Mouse (Mus musculus): ENCODE results near the gene Bcar1. TPM values are rescaled to one million over a fixed set of nuclear protein-coding genes. Genes with fewer than 3 reads are reported as not detected.
A peak's percentile ranks its signal among the peaks of the same experiment; 100 is the strongest.

Bcar1 gene
- polyA plus RNA-seq, 1 experiment from 2014 or later, result 50.2 TPM

GRCm38 (mm10) chr8:111736321-111736720, 7.3 kb downstream of the Bcar1 start:
- Histone ChIP-seq H3K36me3 (ENCODE audit: control insufficient read depth, insufficient read depth, low read length) (0 out of 2 replicates have a peak, but pooled peaks cover 3% of the 10 kb centered on the region), H3K4me2 (ENCODE audit: low read length) (no peak overlapping the region), H3K9ac (ENCODE audit: low read length) (no peak overlapping the region), H3K9me3 (ENCODE audit: control insufficient read depth, low read length) (no peaks in the 10 kb centered on the region), H3K4me1 (replicated peaks; ENCODE audit: control insufficient read depth, insufficient read depth, low read length) (peaks cover 74% of the 10 kb centered on the region), H3K4me3 (ENCODE audit: low read depth, low read length) (no peak overlapping the region), H3K27ac (ENCODE audit: low read depth) (peak overlapping the region; percentile 7; the same call in 1 of the 2 replicates), H3K27me3 (replicated peaks; ENCODE audit: control insufficient read depth, insufficient read depth, low read length) (no peaks in the 10 kb centered on the region)
- DNase-seq (ENCODE audit: low spot score) (no peak), ATAC-seq (replicated peaks; ENCODE audit: low FRiP score, low TSS enrichment, low read depth) (no peak)
- WGBS, result 32% methylated on average over 7 of the region's 7 CpGs

DNA sequence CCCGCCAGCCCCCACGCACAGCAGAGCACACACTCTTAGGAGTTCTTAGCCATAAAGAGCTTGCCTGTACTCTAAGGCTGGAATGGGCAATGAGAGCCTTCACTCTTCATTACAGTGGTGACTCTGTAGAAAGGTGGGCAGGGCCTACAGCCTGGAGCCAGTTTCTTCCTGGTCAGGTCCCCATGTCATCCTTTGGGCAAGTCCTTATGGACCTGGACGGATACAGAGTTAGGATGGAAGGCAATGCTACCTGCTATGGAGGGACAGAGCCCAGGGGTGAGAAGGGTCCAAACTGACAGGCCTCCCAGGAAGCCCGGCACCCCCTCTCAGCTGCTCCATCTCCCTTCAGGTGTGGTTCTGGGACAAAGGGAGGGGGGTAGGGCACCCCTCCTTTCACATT, 7.8 kb downstream of the Bcar1 start:
- Histone ChIP-seq H3K27ac (ENCODE audit: low read depth) (peak overlapping the region; percentile 86; the same call in 1 of the 2 replicates), H3K9me3 (ENCODE audit: control insufficient read depth, low read length) (no peaks in the 10 kb centered on the region), H3K27me3 (replicated peaks; ENCODE audit: control insufficient read depth, insufficient read depth, low read length) (no peaks in the 10 kb centered on the region), H3K4me3 (ENCODE audit: low read depth, low read length) (no peak overlapping the region), H3K9ac (ENCODE audit: low read length) (no peak overlapping the region), H3K36me3 (ENCODE audit: control insufficient read depth, insufficient read depth, low read length) (0 out of 2 replicates have a peak, but pooled peaks cover 3% of the 10 kb centered on the region), H3K4me2 (ENCODE audit: low read length) (no peak overlapping the region; the same call in 1 of the 2 replicates), H3K4me1 (replicated peaks; ENCODE audit: control insufficient read depth, insufficient read depth, low read length) (peaks cover 75% of the 10 kb centered on the region)
- WGBS, result 70% methylated on average over 4 of the region's 4 CpGs
- no peak for DNase-seq (ENCODE audit: low spot score)
- ATAC-seq (replicated peaks; ENCODE audit: low FRiP score, low TSS enrichment, low read depth), result no peak

DNA sequence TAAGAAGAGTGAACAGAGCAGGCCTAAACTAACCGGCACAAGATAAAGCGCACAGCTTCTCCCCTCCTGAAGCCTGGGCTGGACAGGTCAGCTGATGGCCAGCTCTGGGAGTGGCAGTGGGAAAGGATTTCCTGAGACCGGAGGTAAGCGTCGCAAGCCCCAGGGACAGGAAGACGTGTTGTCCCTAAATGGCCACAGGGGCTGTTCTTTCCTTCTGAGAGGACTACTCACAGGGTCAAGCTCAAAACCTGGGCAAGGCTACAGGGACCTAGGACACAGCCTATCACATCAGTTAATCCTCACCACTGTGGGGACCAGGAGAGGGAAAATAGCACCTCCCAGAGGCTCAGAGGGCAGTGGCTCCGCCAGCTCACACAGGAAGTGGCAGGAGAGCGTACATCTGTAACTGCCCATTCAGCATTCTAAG, 8.3 kb downstream of the Bcar1 start:
- Histone ChIP-seq H3K36me3 (ENCODE audit: control insufficient read depth, insufficient read depth, low read length) (0 out of 2 replicates have a peak, but pooled peaks cover 3% of the 10 kb centered on the region), H3K4me2 (ENCODE audit: low read length) (no peak overlapping the region; the same call in 1 of the 2 replicates), H3K9me3 (ENCODE audit: control insufficient read depth, low read length) (no peaks in the 10 kb centered on the region), H3K27ac (ENCODE audit: low read depth) (0 out of 2 replicates have a peak overlapping the region, but pooled peaks have one; percentile 86), H3K27me3 (replicated peaks; ENCODE audit: control insufficient read depth, insufficient read depth, low read length) (no peaks in the 10 kb centered on the region), H3K9ac (ENCODE audit: low read length) (no peak overlapping the region), H3K4me1 (replicated peaks; ENCODE audit: control insufficient read depth, insufficient read depth, low read length) (peaks cover 75% of the 10 kb centered on the region), H3K4me3 (ENCODE audit: low read depth, low read length) (no peak overlapping the region)
- WGBS, result 50% methylated on average over 8 of the region's 8 CpGs
- DNase-seq (ENCODE audit: low spot score) (no peak), ATAC-seq (replicated peaks; ENCODE audit: low FRiP score, low TSS enrichment, low read depth) (no peak)

GRCm38 (mm10) chr8:111734244-111734960, 9.2 kb downstream of the Bcar1 start:
- no peak overlapping the region; the same call in 1 of the 2 replicates for H3K9ac ChIP-seq (ENCODE audit: low read length)
- WGBS, result 44% methylated on average over 6 of the region's 6 CpGs
- no peaks in the 10 kb centered on the region for H3K27me3 ChIP-seq (replicated peaks; ENCODE audit: control insufficient read depth, insufficient read depth, low read length)
- H3K4me1 ChIP-seq (replicated peaks; ENCODE audit: control insufficient read depth, insufficient read depth, low read length), result peaks cover 74% of the 10 kb centered on the region
- H3K4me3 ChIP-seq (ENCODE audit: low read depth, low read length), result no peak overlapping the region
- DNase-seq (ENCODE audit: low spot score) (no peak), ATAC-seq (replicated peaks; ENCODE audit: low FRiP score, low TSS enrichment, low read depth) (no peak)
- peak overlapping the region; percentile 22 for H3K4me2 ChIP-seq (ENCODE audit: low read length)
- H3K27ac ChIP-seq (ENCODE audit: low read depth), result peak overlapping the region; percentile 86; the same call in 1 of the 2 replicates
- no peaks in the 10 kb centered on the region for H3K9me3 ChIP-seq (ENCODE audit: control insufficient read depth, low read length)
- 0 out of 2 replicates have a peak, but pooled peaks cover 3% of the 10 kb centered on the region for H3K36me3 ChIP-seq (ENCODE audit: control insufficient read depth, insufficient read depth, low read length)

DNA sequence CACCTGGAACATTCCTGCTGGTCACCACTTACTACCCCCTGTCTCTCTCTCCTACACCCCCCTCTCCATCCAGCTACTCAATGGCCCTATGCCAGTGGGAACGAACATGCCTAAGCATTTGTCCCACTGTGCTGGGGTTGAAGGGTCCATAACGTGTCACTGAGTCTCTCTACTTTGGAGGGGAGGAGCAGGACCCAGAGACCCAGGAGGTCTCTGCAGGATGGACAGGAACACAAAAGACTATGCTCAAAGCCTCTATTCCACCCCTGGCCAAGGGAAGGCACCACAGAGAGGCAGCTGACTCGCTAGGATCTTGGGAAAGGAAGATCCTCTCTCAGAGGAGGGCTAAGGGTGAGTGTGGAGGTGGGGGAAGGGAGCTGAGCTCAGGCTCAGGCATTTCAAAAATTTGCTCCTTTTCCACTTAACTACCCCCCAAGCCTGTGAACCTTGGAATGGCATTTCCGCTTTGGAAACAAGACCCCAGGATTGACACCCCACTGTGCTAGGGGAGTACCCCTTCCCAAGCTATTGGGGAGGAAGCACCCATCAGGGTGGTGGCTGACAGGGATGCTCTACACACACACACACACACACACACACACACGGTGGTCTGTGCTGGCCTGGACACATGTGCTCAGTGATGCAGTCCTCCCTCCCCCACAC, 9.9 kb downstream of the Bcar1 start:
- Histone ChIP-seq H3K4me2 (ENCODE audit: low read length) (peak overlapping the region; percentile 22), H3K4me3 (ENCODE audit: low read depth, low read length) (no peak overlapping the region), H3K27ac (ENCODE audit: low read depth) (peak overlapping the region; percentile 86), H3K27me3 (replicated peaks; ENCODE audit: control insufficient read depth, insufficient read depth, low read length) (no peaks in the 10 kb centered on the region), H3K9ac (ENCODE audit: low read length) (peak overlapping the region; percentile 16; the same call in 1 of the 2 replicates), H3K9me3 (ENCODE audit: control insufficient read depth, low read length) (no peaks in the 10 kb centered on the region), H3K36me3 (ENCODE audit: control insufficient read depth, insufficient read depth, low read length) (0 out of 2 replicates have a peak, but pooled peaks cover 3% of the 10 kb centered on the region), H3K4me1 (replicated peaks; ENCODE audit: control insufficient read depth, insufficient read depth, low read length) (peaks cover 69% of the 10 kb centered on the region)
- WGBS, result 12% methylated on average over 5 of the region's 5 CpGs
- DNase-seq (ENCODE audit: low spot score) (no peak), ATAC-seq (replicated peaks; ENCODE audit: low FRiP score, low TSS enrichment, low read depth) (no peak)

- 0 out of 2 replicates have a peak, but pooled peaks have one; percentile 1 for ATAC-seq (replicated peaks; ENCODE audit: low FRiP score, low TSS enrichment, low read depth)
- Histone ChIP-seq H3K9ac (ENCODE audit: low read length) (0 out of 2 replicates have a peak overlapping the region, but pooled peaks have one; percentile 20), H3K27ac (ENCODE audit: low read depth) (peak overlapping the region; percentile 86), H3K4me1 (replicated peaks; ENCODE audit: control insufficient read depth, insufficient read depth, low read length) (peaks cover 67% of the 10 kb centered on the region), H3K27me3 (replicated peaks; ENCODE audit: control insufficient read depth, insufficient read depth, low read length) (no peaks in the 10 kb centered on the region), H3K4me2 (ENCODE audit: low read length) (peak overlapping the region; percentile 77), H3K4me3 (ENCODE audit: low read depth, low read length) (peak overlapping the region; percentile 86), H3K36me3 (ENCODE audit: control insufficient read depth, insufficient read depth, low read length) (0 out of 2 replicates have a peak, but pooled peaks cover 3% of the 10 kb centered on the region), H3K9me3 (ENCODE audit: control insufficient read depth, low read length) (no peaks in the 10 kb centered on the region)
- 20% methylated on average over 10 of the region's 10 CpGs for WGBS
- DNase-seq (ENCODE audit: low spot score), result no peak
Measured at GRCm38 (mm10) chr8:111732406-111733085, 11.1 kb downstream of the Bcar1 start.

DNA sequence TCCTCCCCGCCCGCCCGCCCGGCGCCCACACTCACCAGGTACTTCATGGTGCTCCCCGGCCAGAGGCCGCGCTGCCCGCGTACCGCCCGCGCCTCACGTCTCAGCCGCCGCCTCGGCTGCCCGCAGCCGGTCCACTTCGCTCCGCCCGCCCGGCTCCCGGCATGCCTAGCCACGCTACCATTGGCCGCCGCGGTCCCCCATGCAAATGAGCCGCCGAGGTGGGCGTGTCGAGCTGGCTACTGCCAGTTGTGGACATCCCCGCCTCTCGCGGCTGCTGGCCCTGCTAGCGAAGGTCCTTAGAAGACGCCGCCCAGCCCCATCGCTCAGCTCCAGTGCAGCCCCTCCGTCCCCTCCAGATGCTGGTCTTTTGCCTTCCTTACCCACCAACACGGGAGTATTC, 11.6 kb downstream of the Bcar1 start:
- Histone ChIP-seq H3K9me3 (ENCODE audit: control insufficient read depth, low read length) (no peaks in the 10 kb centered on the region), H3K36me3 (ENCODE audit: control insufficient read depth, insufficient read depth, low read length) (no peaks in the 10 kb centered on the region), H3K4me3 (ENCODE audit: low read depth, low read length) (peak overlapping the region; percentile 86), H3K27me3 (replicated peaks; ENCODE audit: control insufficient read depth, insufficient read depth, low read length) (no peaks in the 10 kb centered on the region), H3K4me2 (ENCODE audit: low read length) (peak overlapping the region; percentile 77), H3K9ac (ENCODE audit: low read length) (peak overlapping the region; percentile 80), H3K27ac (ENCODE audit: low read depth) (peak overlapping the region; percentile 86), H3K4me1 (replicated peaks; ENCODE audit: control insufficient read depth, insufficient read depth, low read length) (peaks cover 70% of the 10 kb centered on the region)
- WGBS, result 1% methylated on average over 28 of the region's 41 CpGs
- ATAC-seq (replicated peaks; ENCODE audit: low FRiP score, low TSS enrichment, low read depth) (peak; percentile 94), DNase-seq (ENCODE audit: low spot score) (peak; percentile 95)
